27 mouse cellular contexts compared by ENCODE assay signal in the genomic region with DNA sequence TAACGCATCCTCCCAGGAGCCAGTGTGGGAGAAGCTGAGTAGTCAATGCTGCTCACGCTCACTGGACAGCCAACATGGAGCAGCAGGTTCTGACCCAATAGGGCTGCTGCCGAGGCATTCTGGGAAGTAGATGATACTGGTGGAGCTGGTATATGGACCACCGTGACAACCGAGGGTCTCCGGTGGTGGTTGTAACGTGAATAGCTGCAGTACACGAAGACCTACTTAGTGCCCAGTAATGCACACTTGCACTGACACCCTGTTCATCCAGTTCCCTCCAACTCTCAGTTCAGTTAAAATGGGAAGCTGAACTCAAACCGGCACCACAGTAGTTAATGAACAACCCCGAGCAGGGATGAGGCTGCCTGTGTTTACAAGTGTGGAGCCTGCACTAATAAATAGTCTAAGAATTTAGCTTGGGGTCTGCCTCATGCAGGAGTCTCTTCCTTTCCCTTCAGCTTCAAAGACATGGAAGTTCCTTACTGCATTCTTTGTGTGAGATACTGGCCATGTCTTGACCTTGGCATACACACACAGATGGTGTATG.
DNase-seq lines count a peak whose midpoint lies in the region; ATAC-seq and TF ChIP-seq lines count a peak whose summit lies in the region.
"Had no signal": no experiment of that assay in that cellular context is flagged by ENCODE, and none has a peak within 500 bp of the region (broad histone marks: within the 10 kb centered on the region; RNA-seq: fewer than 3 reads in every experiment).

No protein-coding gene starts in this region.

- TF ChIP-seq CTCF in kidney, adult 2 months (conservative IDR thresholded peaks at IDR 0.05; ENCODE audit: insufficient read depth, insufficient read length, low read depth, low read length) = no peak

- H3K4me3 ChIP-seq in kidney, adult 2 months (ENCODE audit: insufficient read depth, low read depth, low read length) = no peak overlapping the region
- H3K4me3 ChIP-seq: embryonic facial prominence, embryonic 12.5 days; embryonic facial prominence, embryonic 15.5 days; gastrocnemius, adult 2 months; heart, adult 2 months; heart, embryonic 12.5 days; heart, embryonic 15.5 days had no signal

- no peak for TF ChIP-seq POLR2A in kidney, adult 2 months (IDR thresholded peaks at IDR 0.05; ENCODE audit: low read depth, low read length)

- no peaks in the 10 kb centered on the region for H3K36me3 ChIP-seq in kidney, adult 2 months (ENCODE audit: control insufficient read depth, insufficient read depth, low read length)
- H3K36me3 ChIP-seq: embryonic facial prominence, embryonic 12.5 days; embryonic facial prominence, embryonic 15.5 days; heart, embryonic 12.5 days; heart, embryonic 15.5 days had no signal

- peak; percentile 33 for DNase-seq in kidney, adult 2 months
- no peak for DNase-seq in kidney, adult 8-10 months
- DNase-seq in testis, postnatal 10 days (ENCODE audit: low spot score) = peak; percentile 5
- no peak for DNase-seq in testis, postnatal 14 days (ENCODE audit: low spot score)
- DNase-seq in left cerebral cortex, adult 8-10 months (ENCODE audit: low spot score in 2 of 2) = no peak
- DNase-seq: adrenal gland, adult 8-10 months; adrenal gland, postnatal 25 days; cerebellum, adult 18-20 months; cerebellum, adult 9-10 months; cerebellum, postnatal 25 days; forebrain, postnatal 0 days; gastrocnemius, adult 2 months; gastrocnemius, postnatal 14 days; heart, adult 2 months; heart, postnatal 10 days; heart, postnatal 36 days had no signal

- H3K27ac ChIP-seq in kidney, adult 2 months (ENCODE audit: insufficient read depth, low read depth, low read length) = no peak overlapping the region
- H3K27ac ChIP-seq: embryonic facial prominence, embryonic 12.5 days; embryonic facial prominence, embryonic 15.5 days; gastrocnemius, adult 2 months; heart, adult 2 months; heart, embryonic 15.5 days; hindbrain, embryonic 14.5 days; hindbrain, postnatal 0 days had no signal

- WGBS in kidney, adult 2 months = 64% methylated on average over 10 of the region's 10 CpGs

- H3K4me1 ChIP-seq in kidney, adult 2 months (ENCODE audit: control insufficient read depth, insufficient read depth, low read length) = 0 out of 2 replicates have a peak, but pooled peaks cover 3% of the 10 kb centered on the region
- H3K4me1 ChIP-seq: embryonic facial prominence, embryonic 12.5 days; embryonic facial prominence, embryonic 15.5 days had no signal

- ATAC-seq in granulocyte monocyte progenitor cell, adult 5-6 weeks (replicated peaks; ENCODE audit: poor library complexity, severe bottlenecking) = 0 out of 2 replicates have a peak, but pooled peaks have one; percentile 21
- ATAC-seq: activated CD4-positive, CD25-positive, alpha-beta regulatory T cell, adult 4 months; CD4-positive, CD25-positive, alpha-beta regulatory T cell, adult 4 months; forebrain, embryonic 14.5 days; forebrain, postnatal 0 days; hindbrain, postnatal 0 days; inflammation-experienced regulatory T-cells, adult 6 months had no signal

- no peaks in the 10 kb centered on the region for H3K27me3 ChIP-seq in kidney, adult 2 months (replicated peaks; ENCODE audit: control insufficient read depth, insufficient read depth, low read length)
- H3K27me3 ChIP-seq: embryonic facial prominence, embryonic 12.5 days; embryonic facial prominence, embryonic 15.5 days; heart, embryonic 12.5 days; heart, embryonic 15.5 days had no signal

Comparison
In these comparisons a context has a peak if more than half of its experiments do, and no peak if none do; other contexts are left out.
1. DNase-seq: peak in kidney, adult 2 months (single experiment) and testis, postnatal 10 days (single experiment); none in kidney, adult 8-10 months (0 of 2), testis, postnatal 14 days (single experiment) and left cerebral cortex, adult 8-10 months (0 of 2).